Mouse (Mus musculus): ENCODE measurements around the gene Cdca5. TPM values are rescaled to one million over a fixed set of nuclear protein-coding genes. Genes with fewer than 3 reads are reported as not detected.

Cdca5 gene
- polyA plus RNA-seq, 2 experiments, result 23.3 to 27.9 TPM

- Histone ChIP-seq H3K4me1 (ENCODE audit: control insufficient read depth, insufficient read depth, low read length) (peaks cover 7% of the 10 kb centered on the region), H3K4me2 (replicated peaks; ENCODE audit: low read depth, low read length, severe bottlenecking) (no peak overlapping the region), H3K4me3 (replicated peaks; ENCODE audit: low read length) (no peak overlapping the region), H3K9ac (ENCODE audit: low read depth, low read length, severe bottlenecking) (no peak overlapping the region), H3K36me3 (ENCODE audit: control insufficient read depth, insufficient read depth, low read length) (peaks cover 42% of the 10 kb centered on the region), H3K9me3 (ENCODE audit: control insufficient read depth, low read length) (no peaks in the 10 kb centered on the region), H3K27ac (replicated peaks; ENCODE audit: low read depth, low read length) (no peak overlapping the region), H3K27me3 (ENCODE audit: control insufficient read depth, insufficient read depth, low read length) (no peaks in the 10 kb centered on the region)
- DNase-seq (ENCODE audit: low spot score) (no peak), ATAC-seq (ENCODE audit: low FRiP score, low read depth) (no peak)
- no peak for TF ChIP-seq POLR2A (IDR thresholded peaks at IDR 0.05; ENCODE audit: borderline replicate concordance, extremely low read depth, insufficient read depth, insufficient read length)
- 92% methylated on average over 13 of the region's 13 CpGs for WGBS
Observed at GRCm38 (mm10) chr19:6088841-6089240, 4.1 kb downstream of the Cdca5 start.

GRCm38 (mm10) chr19:6094119-6094518, 9.3 kb downstream of the Cdca5 start, which contains the start of gene AC131692.1:
Gene AC131692.1, plus strand, starts transcription at chr19:6094419.
- no peak within 1 kb of the TSS for H3K9ac ChIP-seq (ENCODE audit: low read depth, low read length, severe bottlenecking)
- H3K27ac ChIP-seq (replicated peaks; ENCODE audit: low read depth, low read length), result no peak within 1 kb of the TSS
- DNase-seq (ENCODE audit: low spot score) (no peak), ATAC-seq (ENCODE audit: low FRiP score, low read depth) (no peak)
- no peaks in the 10 kb centered on the region for H3K27me3 ChIP-seq (ENCODE audit: control insufficient read depth, insufficient read depth, low read length)
- H3K4me1 ChIP-seq (ENCODE audit: control insufficient read depth, insufficient read depth, low read length), result no peaks in the 10 kb centered on the region
- TF ChIP-seq POLR2A (IDR thresholded peaks at IDR 0.05; ENCODE audit: borderline replicate concordance, extremely low read depth, insufficient read depth, insufficient read length), result no peak
- peaks cover 43% of the 10 kb centered on the region for H3K36me3 ChIP-seq (ENCODE audit: control insufficient read depth, insufficient read depth, low read length)
- no peak within 1 kb of the TSS for H3K4me2 ChIP-seq (replicated peaks; ENCODE audit: low read depth, low read length, severe bottlenecking)
- H3K9me3 ChIP-seq (ENCODE audit: control insufficient read depth, low read length), result no peaks in the 10 kb centered on the region
- H3K4me3 ChIP-seq (replicated peaks; ENCODE audit: low read length), result no peak within 1 kb of the TSS
- WGBS, result 88% methylated on average over 7 of the region's 7 CpGs

- H3K9ac ChIP-seq (ENCODE audit: low read depth, low read length, severe bottlenecking), result no peak overlapping the region
- H3K4me3 ChIP-seq (replicated peaks; ENCODE audit: low read length), result no peak overlapping the region
- DNase-seq (ENCODE audit: low spot score), result no peak
- no peak overlapping the region for H3K27ac ChIP-seq (replicated peaks; ENCODE audit: low read depth, low read length)
- 91% methylated on average over 3 of the region's 3 CpGs for WGBS
- no peaks in the 10 kb centered on the region for H3K9me3 ChIP-seq (ENCODE audit: control insufficient read depth, low read length)
- no peak for TF ChIP-seq POLR2A (IDR thresholded peaks at IDR 0.05; ENCODE audit: borderline replicate concordance, extremely low read depth, insufficient read depth, insufficient read length)
- no peak for ATAC-seq (ENCODE audit: low FRiP score, low read depth)
- H3K4me2 ChIP-seq (replicated peaks; ENCODE audit: low read depth, low read length, severe bottlenecking), result no peak overlapping the region
- H3K4me1 ChIP-seq (ENCODE audit: control insufficient read depth, insufficient read depth, low read length), result no peaks in the 10 kb centered on the region
- no peaks in the 10 kb centered on the region for H3K27me3 ChIP-seq (ENCODE audit: control insufficient read depth, insufficient read depth, low read length)
- H3K36me3 ChIP-seq (ENCODE audit: control insufficient read depth, insufficient read depth, low read length), result peaks cover 16% of the 10 kb centered on the region
Observed at GRCm38 (mm10) chr19:6097847-6098246, 13.1 kb downstream of the Cdca5 start.

GRCm38 (mm10) chr19:6101186-6101585, 16.4 kb downstream of the Cdca5 start:
- no peak overlapping the region for H3K9ac ChIP-seq (ENCODE audit: low read depth, low read length, severe bottlenecking)
- WGBS, result 26% methylated on average over 6 of the region's 6 CpGs
- H3K4me2 ChIP-seq (replicated peaks; ENCODE audit: low read depth, low read length, severe bottlenecking), result no peak overlapping the region
- no peaks in the 10 kb centered on the region for H3K9me3 ChIP-seq (ENCODE audit: control insufficient read depth, low read length)
- H3K4me1 ChIP-seq (ENCODE audit: control insufficient read depth, insufficient read depth, low read length), result no peaks in the 10 kb centered on the region
- TF ChIP-seq POLR2A (IDR thresholded peaks at IDR 0.05; ENCODE audit: borderline replicate concordance, extremely low read depth, insufficient read depth, insufficient read length), result no peak
- no peak for DNase-seq (ENCODE audit: low spot score)
- ATAC-seq (ENCODE audit: low FRiP score, low read depth), result no peak
- H3K4me3 ChIP-seq (replicated peaks; ENCODE audit: low read length), result no peak overlapping the region
- 0 out of 2 replicates have a peak, but pooled peaks cover 6% of the 10 kb centered on the region for H3K36me3 ChIP-seq (ENCODE audit: control insufficient read depth, insufficient read depth, low read length)
- no peak overlapping the region for H3K27ac ChIP-seq (replicated peaks; ENCODE audit: low read depth, low read length)
- no peaks in the 10 kb centered on the region for H3K27me3 ChIP-seq (ENCODE audit: control insufficient read depth, insufficient read depth, low read length)

GRCm38 (mm10) chr19:6102169-6102853, 17.5 kb downstream of the Cdca5 start:
- Histone ChIP-seq H3K27ac (replicated peaks; ENCODE audit: low read depth, low read length) (no peak overlapping the region), H3K9ac (ENCODE audit: low read depth, low read length, severe bottlenecking) (no peak overlapping the region), H3K36me3 (ENCODE audit: control insufficient read depth, insufficient read depth, low read length) (0 out of 2 replicates have a peak, but pooled peaks cover 6% of the 10 kb centered on the region), H3K27me3 (ENCODE audit: control insufficient read depth, insufficient read depth, low read length) (no peaks in the 10 kb centered on the region), H3K4me3 (replicated peaks; ENCODE audit: low read length) (no peak overlapping the region), H3K4me1 (ENCODE audit: control insufficient read depth, insufficient read depth, low read length) (no peaks in the 10 kb centered on the region), H3K9me3 (ENCODE audit: control insufficient read depth, low read length) (no peaks in the 10 kb centered on the region), H3K4me2 (replicated peaks; ENCODE audit: low read depth, low read length, severe bottlenecking) (no peak overlapping the region)
- ATAC-seq (ENCODE audit: low FRiP score, low read depth) (no peak), DNase-seq (ENCODE audit: low spot score) (no peak)
- TF ChIP-seq POLR2A (IDR thresholded peaks at IDR 0.05; ENCODE audit: borderline replicate concordance, extremely low read depth, insufficient read depth, insufficient read length), result no peak
- 77% methylated on average over 6 of the region's 6 CpGs for WGBS
